Mouse (Mus musculus) G1E (cell line): ENCODE measurements around the gene Wdr38.

ENCODE experiments used
- CTCF ChIP-seq: IDR thresholded peaks from 2 replicates; pipeline ENCODE4 v1.5.1; 2012; ENCODE audit warnings: low read depth, low read length, inconsistent platforms, mixed read lengths
- GATA1 ChIP-seq: IDR thresholded peaks from 2 replicates; pipeline ENCODE4 v1.6.1; 2012; ENCODE audit warnings: borderline replicate concordance, low read length, inconsistent platforms, mixed read lengths
- POLR2AphosphoS5 ChIP-seq: IDR thresholded peaks from 2 replicates; pipeline ENCODE4 v1.6.1; 2012; ENCODE audit warnings: low read depth, low read length, inconsistent platforms; ENCODE audit not compliant: insufficient replicate concordance
- TAL1 ChIP-seq: conservative IDR thresholded peaks from 2 replicates; pipeline ENCODE4 v1.6.1; 2012; ENCODE audit warnings: low read depth, low read length, inconsistent platforms, mixed read lengths

- TF ChIP-seq CTCF (no peak), TAL1 (no peak), POLR2AphosphoS5 (no peak), GATA1 (no peak)
Observed at GRCm38 (mm10) chr2:38950281-38950719, 47.0 kb upstream of the Wdr38 start.
